Mouse (Mus musculus) heart, postnatal 0 days (tissue): ENCODE results near the gene Zfp839. TPM values are rescaled to one million over a fixed set of nuclear protein-coding genes. Genes with fewer than 3 reads are reported as not detected.
A peak's percentile ranks its signal among the peaks of the same experiment; 100 is the strongest.

Experiments used
- ATAC-seq: fragments of 200-750 bp; cut with Nextera tagmentation; 2 replicates; pipeline ENCODE4 v1.8.0; 2017; ENCODE audit warnings: low read depth, moderate number of reproducible peaks, moderate library complexity; ENCODE audit not compliant: insufficient read depth
- DNase-seq: peaks from one replicate; pipeline ENCODE4 v3.0.0-alpha.2; 2016; ENCODE audit warnings: low spot score
- H3K27ac ChIP-seq: fragments of 300-500 bp; sonication (generic); 2 replicates; pipeline ENCODE4 v1.5.1; 2014; ENCODE audit warnings: low read depth, mild to moderate bottlenecking
- H3K27me3 ChIP-seq: fragments of 300-500 bp; sonication (generic); 2 replicates; pipeline ENCODE4 v1.6.1; 2014; ENCODE audit warnings: low read length, mixed read lengths; ENCODE audit not compliant: control insufficient read depth, insufficient read depth
- H3K36me3 ChIP-seq: fragments of 300-500 bp; sonication (generic); replicated peaks from 2 replicates; pipeline ENCODE4 v1.6.1; 2014; ENCODE audit warnings: low read length, mixed read lengths; ENCODE audit not compliant: control insufficient read depth, insufficient read depth
- H3K4me1 ChIP-seq: fragments of 300-500 bp; sonication (generic); 2 replicates; pipeline ENCODE4 v1.6.1; 2014; ENCODE audit warnings: antibody characterized with exemption; ENCODE audit not compliant: control insufficient read depth, insufficient read depth
- H3K4me2 ChIP-seq: fragments of 300-500 bp; sonication (generic); 2 replicates; pipeline ENCODE4 v1.6.1; 2014; ENCODE audit warnings: low read depth, mild to moderate bottlenecking, low read length, moderate library complexity
- H3K4me3 ChIP-seq: fragments of 300-500 bp; sonication (generic); 2 replicates; pipeline ENCODE4 v1.5.1; 2014; ENCODE audit warnings: low read depth, low read length
- H3K9ac ChIP-seq: fragments of 300-500 bp; sonication (generic); replicated peaks from 2 replicates; pipeline ENCODE4 v1.6.1; 2014; ENCODE audit warnings: low read depth, low read length, mixed read lengths
- H3K9me3 ChIP-seq: fragments of 300-500 bp; sonication (generic); replicated peaks from 2 replicates; pipeline ENCODE4 v1.6.1; 2016; ENCODE audit warnings: low read length; ENCODE audit not compliant: control insufficient read depth
- CTCF ChIP-seq: IDR thresholded peaks from 2 replicates; pipeline ENCODE4 v1.5.1; 2016; ENCODE audit warnings: antibody characterized with exemption, control low read depth, low read depth
- EP300 ChIP-seq: IDR thresholded peaks from 2 replicates; pipeline ENCODE4 v1.6.1; 2016; ENCODE audit warnings: antibody characterized with exemption, low read depth
- WGBS: fragments of 180-500 bp; shearing (Covaris S2); extraction: QIAGEN DNeasy Blood & Tissue Kit; methylation state at CpG from one replicate; pipeline ENCODE4 v1.1.7; 2014; 5-methylcytosine and 5-hydroxymethylcytosine counted together
- polyA plus RNA-seq: library from polyadenylated mRNA; unstranded; fragments of >200 nt; fragmentation: Nextera tagmentation; extraction: Ambion mirVana; gene quantifications from 2 replicates; pipeline ENCODE4 v1.2.1, GENCODE M21; 2015
- total RNA-seq: library from RNA; depleted of rRNA; stranded (reverse); fragments of >200 nt; gene quantifications from 2 replicates; pipeline ENCODE4 v1.2.3, GENCODE M21; 2014; ENCODE audit warnings: low replicate concordance

The Zfp839 gene
- total and polyA plus RNA-seq, 2 experiments from 2014 or later = 3.2 to 4.1 TPM

GRCm38 (mm10) chr12:110843194-110844048 is 6.6 kb upstream of the Zfp839 start:
- ATAC-seq (peak; percentile 14; the same call in 1 of the 2 replicates), DNase-seq (peak; percentile 85)
- 19% methylated on average over 32 of the region's 32 CpGs for WGBS
- H3K9me3 ChIP-seq = no peaks in the 10 kb centered on the region
- H3K36me3 ChIP-seq = no peaks in the 10 kb centered on the region
- no peak overlapping the region for H3K27ac ChIP-seq
- TF ChIP-seq CTCF (peak; percentile 89), EP300 (no peak)
- peak overlapping the region; percentile 71 for H3K4me2 ChIP-seq
- H3K4me1 ChIP-seq = peaks cover 5% of the 10 kb centered on the region; the same call in 1 of the 2 replicates
- no peaks in the 10 kb centered on the region for H3K27me3 ChIP-seq
- H3K9ac ChIP-seq = peak overlapping the region; percentile 59; the same call in 1 of the 2 replicates
- peak overlapping the region; percentile 70 for H3K4me3 ChIP-seq

DNA sequence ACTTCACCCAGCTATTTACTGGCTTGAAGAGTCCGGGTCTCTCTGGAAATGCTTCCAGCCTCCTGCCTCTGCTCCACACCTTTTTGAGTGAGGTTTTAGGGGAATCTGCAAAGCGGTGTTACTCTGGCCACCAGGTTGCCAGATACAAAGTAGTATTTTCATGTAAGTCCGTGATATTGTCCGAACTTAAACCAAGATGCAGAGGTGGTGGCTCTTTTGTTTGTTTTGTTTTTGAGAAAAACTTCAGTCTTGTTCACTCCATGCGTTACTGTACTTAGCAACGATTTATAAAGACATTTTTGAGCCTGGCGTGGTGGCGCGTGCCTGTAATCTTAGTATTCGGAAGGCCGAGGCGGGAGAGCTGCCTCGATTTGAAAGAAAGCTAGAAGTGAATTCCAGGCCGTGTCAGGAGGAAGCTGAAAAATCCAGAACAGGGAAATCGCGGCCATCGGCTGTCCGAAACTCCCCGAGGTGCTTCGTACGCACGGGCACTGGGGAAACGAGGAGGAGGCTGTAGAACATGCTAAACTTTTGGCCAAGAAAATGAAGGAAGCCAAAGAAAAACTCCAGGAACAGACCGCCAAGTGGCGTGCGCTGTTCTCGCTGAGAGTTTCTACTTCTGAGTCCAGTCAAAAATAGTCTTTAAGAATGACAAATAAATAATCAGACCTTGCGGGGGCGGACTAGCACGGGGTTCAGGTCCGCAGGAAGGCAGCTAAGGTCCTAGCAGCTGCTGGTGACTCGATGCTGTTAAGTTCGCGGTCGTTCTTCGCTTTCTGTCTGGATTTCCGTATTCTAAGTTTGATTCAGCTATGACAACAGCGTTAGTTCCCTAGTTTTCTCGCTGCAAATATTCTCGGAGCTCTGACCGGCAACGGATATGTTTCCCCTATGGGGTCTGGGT is 5.6 kb upstream of the Zfp839 start:
- DNase-seq = peak; percentile 44
- H3K27ac ChIP-seq = peak overlapping the region; percentile 84

DNA sequence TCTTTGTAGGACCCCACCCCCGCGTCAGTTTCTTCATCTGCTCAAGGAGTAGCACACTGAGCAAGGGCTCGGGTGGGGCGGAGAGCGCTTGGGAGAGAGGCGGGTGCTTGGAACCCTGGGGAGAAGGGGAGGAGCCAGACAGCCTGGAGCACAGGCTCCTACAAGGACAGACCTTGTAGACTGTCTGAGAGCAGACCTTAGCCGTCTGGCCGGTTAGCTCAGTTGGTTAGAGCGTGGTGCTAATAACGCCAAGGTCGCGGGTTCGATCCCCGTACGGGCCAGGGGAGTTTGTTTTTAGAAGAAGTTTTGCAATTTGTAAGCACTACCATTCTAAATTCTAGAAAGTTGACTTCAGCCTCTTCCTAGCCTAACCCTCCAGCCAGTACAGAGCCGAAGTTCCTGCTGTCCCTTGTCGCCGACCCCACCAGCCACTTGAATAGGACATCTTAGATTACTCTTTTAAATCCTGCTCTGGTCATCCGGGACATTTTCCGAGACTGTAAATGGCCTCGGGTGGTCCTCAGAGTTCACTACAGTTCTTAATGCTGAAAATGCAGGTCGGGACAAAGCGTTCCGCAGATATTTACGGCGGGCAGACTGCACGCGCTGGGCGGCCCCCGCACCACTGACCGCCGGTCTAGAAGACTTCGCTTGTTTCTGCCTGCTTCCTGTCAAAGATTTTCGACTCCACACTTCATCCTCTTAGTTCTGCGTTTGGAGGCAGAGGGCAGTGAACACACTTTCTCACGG is 4.7 kb upstream of the Zfp839 start:
- Histone ChIP-seq H3K9me3 (no peaks in the 10 kb centered on the region), H3K9ac (peak overlapping the region; percentile 59), H3K4me3 (peak overlapping the region; percentile 70), H3K36me3 (no peaks in the 10 kb centered on the region), H3K4me2 (peak overlapping the region; percentile 71), H3K27me3 (no peaks in the 10 kb centered on the region), H3K27ac (peak overlapping the region; percentile 84), H3K4me1 (peaks cover 5% of the 10 kb centered on the region; the same call in 1 of the 2 replicates)
- DNase-seq (peak; percentile 94), ATAC-seq (peak; percentile 87)
- under 1% methylated on average over 36 of the region's 36 CpGs for WGBS
- TF ChIP-seq CTCF (no peak), EP300 (0 out of 2 replicates have a peak, but pooled peaks have one; percentile 64)

More for the DNA sequence above, 5.6 kb upstream of the Zfp839 start:
- Histone ChIP-seq H3K36me3 (no peaks in the 10 kb centered on the region), H3K4me3 (peak overlapping the region; percentile 70), H3K9ac (peak overlapping the region; percentile 59), H3K4me2 (peak overlapping the region; percentile 71), H3K27me3 (no peaks in the 10 kb centered on the region), H3K9me3 (no peaks in the 10 kb centered on the region), H3K4me1 (peaks cover 5% of the 10 kb centered on the region; the same call in 1 of the 2 replicates)
- peak; percentile 10; the same call in 1 of the 2 replicates for ATAC-seq
- TF ChIP-seq CTCF (no peak), EP300 (no peak)
- under 1% methylated on average over 42 of the region's 42 CpGs for WGBS

DNA sequence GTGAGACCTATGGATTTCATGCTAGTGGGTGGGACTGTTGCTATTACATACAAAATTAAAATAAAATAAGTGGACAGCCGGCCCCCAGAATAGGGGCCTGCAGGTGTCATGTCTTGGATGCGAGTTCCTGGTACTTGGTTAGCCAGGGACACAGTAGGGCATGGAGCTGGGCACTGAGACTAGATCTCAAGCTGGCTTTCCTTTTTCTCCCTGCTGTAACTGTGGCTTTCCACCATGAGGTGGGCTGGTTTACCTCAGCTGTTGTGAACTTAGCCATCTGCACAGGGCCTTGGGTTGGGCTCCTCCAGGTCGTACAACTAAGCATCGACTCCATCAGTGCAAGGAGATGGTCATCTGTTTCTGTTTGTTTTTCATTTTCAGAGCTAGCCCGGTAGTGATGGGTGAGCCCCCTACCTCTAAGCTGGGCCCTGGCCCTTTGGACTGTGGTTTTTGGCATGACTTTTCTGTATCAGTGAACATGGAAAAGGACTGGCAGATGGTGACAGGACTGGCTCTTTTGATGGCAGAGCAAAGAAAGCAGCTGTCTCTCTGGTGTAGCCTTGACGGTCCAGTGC is 3.8 kb upstream of the Zfp839 start:
- H3K9ac ChIP-seq = peak overlapping the region; percentile 59; the same call in 1 of the 2 replicates
- H3K4me1 ChIP-seq = peaks cover 11% of the 10 kb centered on the region
- ATAC-seq = no peak
- WGBS = 70% methylated on average over 6 of the region's 6 CpGs
- TF ChIP-seq EP300 (no peak), CTCF (no peak)
- no peaks in the 10 kb centered on the region for H3K36me3 ChIP-seq
- peak overlapping the region; percentile 84; the same call in 1 of the 2 replicates for H3K27ac ChIP-seq
- H3K4me2 ChIP-seq = peak overlapping the region; percentile 71
- H3K9me3 ChIP-seq = no peaks in the 10 kb centered on the region
- H3K4me3 ChIP-seq = peak overlapping the region; percentile 70
- no peak for DNase-seq
- H3K27me3 ChIP-seq = no peaks in the 10 kb centered on the region
